Mouse (Mus musculus) kidney, postnatal 0 days (tissue): Measurements from ENCODE around the gene Cabin1. TPM values are rescaled to one million over a fixed set of nuclear protein-coding genes. Genes with fewer than 3 reads are reported as not detected.
A peak's percentile ranks its signal among the peaks of the same experiment; 100 is the strongest.

Experiments used
- ATAC-seq: fragments of 200-750 bp; cut with Nextera tagmentation; replicated peaks from 2 replicates; pipeline ENCODE4 v1.8.0; 2017; ENCODE audit warnings: low read depth, moderate number of reproducible peaks, moderate TSS enrichment, moderate library complexity; ENCODE audit not compliant: low FRiP score
- DNase-seq: peaks from one replicate; pipeline ENCODE4 v3.0.0-alpha.2; 2016; ENCODE audit warnings: low spot score
- H3K27ac ChIP-seq: fragments of 300-500 bp; sonication (generic); 2 replicates; pipeline ENCODE4 v1.5.1; 2014; ENCODE audit warnings: mild to moderate bottlenecking
- H3K27me3 ChIP-seq: fragments of 300-500 bp; sonication (generic); 2 replicates; pipeline ENCODE4 v1.6.1; 2014; ENCODE audit warnings: low read length, mixed read lengths; ENCODE audit not compliant: insufficient read depth
- H3K36me3 ChIP-seq: fragments of 300-500 bp; sonication (generic); 2 replicates; pipeline ENCODE4 v1.6.1; 2014; ENCODE audit warnings: low read length, mixed read lengths; ENCODE audit not compliant: insufficient read depth
- H3K4me1 ChIP-seq: fragments of 300-500 bp; sonication (generic); replicated peaks from 2 replicates; pipeline ENCODE4 v1.6.1; 2014; ENCODE audit warnings: antibody characterized with exemption, low read length, mixed read lengths; ENCODE audit not compliant: insufficient read depth
- H3K4me2 ChIP-seq: fragments of 300-500 bp; sonication (generic); 2 replicates; pipeline ENCODE4 v1.6.1; 2014; ENCODE audit warnings: mild to moderate bottlenecking, low read length, moderate library complexity, mixed read lengths
- H3K4me3 ChIP-seq: fragments of 300-500 bp; sonication (generic); replicated peaks from 2 replicates; pipeline ENCODE4 v1.5.1; 2014; ENCODE audit warnings: low read depth, low read length
- H3K9ac ChIP-seq: fragments of 300-500 bp; sonication (generic); 2 replicates; pipeline ENCODE4 v1.6.1; 2014; ENCODE audit warnings: low read depth, low read length
- H3K9me3 ChIP-seq: fragments of 300-500 bp; sonication (generic); replicated peaks from 2 replicates; pipeline ENCODE4 v1.6.1; 2016; ENCODE audit warnings: low read length, inconsistent platforms, mixed read lengths
- CTCF ChIP-seq: IDR thresholded peaks from 2 replicates; pipeline ENCODE4 v1.5.1; 2016; ENCODE audit warnings: antibody characterized with exemption, low read depth, mild to moderate bottlenecking, moderate library complexity
- WGBS: fragments of 180-500 bp; shearing (Covaris S2); extraction: QIAGEN DNeasy Blood & Tissue Kit; methylation state at CpG from one replicate; pipeline ENCODE4 v1.1.7; 2014; 5-methylcytosine and 5-hydroxymethylcytosine counted together
- polyA plus RNA-seq: library from polyadenylated mRNA; unstranded; fragments of >200 nt; fragmentation: Nextera tagmentation; extraction: Ambion mirVana; gene quantifications from 2 replicates; pipeline ENCODE4 v1.2.1, GENCODE M21; 2015

Gene Cabin1
- polyA plus RNA-seq: 20.5 and 24.0 TPM in 2 replicates

- peak within 1 kb of the TSS; percentile 87 for H3K4me3 ChIP-seq
- H3K4me2 ChIP-seq: peak within 1 kb of the TSS; percentile 88
- no peaks in the 10 kb centered on the region for H3K27me3 ChIP-seq
- peak; percentile 98 for ATAC-seq
- no peaks in the 10 kb centered on the region for H3K4me1 ChIP-seq
- TF ChIP-seq CTCF: no peak
- peak; percentile 97 for DNase-seq
- under 1% methylated on average over 61 of the region's 61 CpGs for WGBS
- no peaks in the 10 kb centered on the region for H3K36me3 ChIP-seq
- H3K27ac ChIP-seq: peak within 1 kb of the TSS; percentile 82
- H3K9ac ChIP-seq: peak within 1 kb of the TSS; percentile 90
- H3K9me3 ChIP-seq: no peaks in the 10 kb centered on the region
These were observed at the start of gene Cabin1 for GRCm38 (mm10) chr10:75763682-75764518. TSS of gene Cabin1 (minus strand) at chr10:75764341.

DNA sequence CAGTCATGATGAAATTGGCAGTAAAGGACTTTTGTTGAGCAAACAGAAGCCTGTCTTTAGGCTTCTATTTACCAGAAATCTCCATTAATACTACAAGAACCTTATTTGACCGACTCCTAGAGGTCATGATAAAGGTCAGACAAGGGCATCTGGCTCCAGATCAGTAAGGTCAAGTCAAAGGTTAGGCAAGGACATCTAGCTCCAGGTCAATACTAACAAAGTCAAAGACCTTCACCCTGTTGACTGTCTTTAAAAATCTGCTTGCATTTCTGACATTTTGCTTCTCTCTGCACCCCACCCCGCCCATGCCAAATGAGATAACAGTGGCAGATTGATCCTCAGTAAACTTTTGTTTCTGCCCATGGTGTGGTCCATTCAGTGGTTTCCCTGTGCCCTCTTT is 40.1 kb upstream of the Cabin1 start:
- Histone ChIP-seq H3K4me2 (no peak overlapping the region), H3K36me3 (no peaks in the 10 kb centered on the region), H3K4me3 (no peak overlapping the region), H3K9me3 (no peaks in the 10 kb centered on the region; the same call in 1 of the 2 replicates), H3K9ac (no peak overlapping the region), H3K4me1 (no peaks in the 10 kb centered on the region), H3K27me3 (no peaks in the 10 kb centered on the region), H3K27ac (no peak overlapping the region)
- ATAC-seq: no peak
- 65% methylated on average over 2 of the region's 2 CpGs for WGBS
- TF ChIP-seq CTCF: no peak
- no peak for DNase-seq

GRCm38 (mm10) chr10:75798176-75798696 is 34.1 kb upstream of the Cabin1 start, which contains the start of gene Gstt1:
TSS of gene Gstt1 (minus strand) at chr10:75798584.
- TF ChIP-seq CTCF: no peak
- DNase-seq: peak; percentile 33
- no peak for ATAC-seq
- no peaks in the 10 kb centered on the region for H3K36me3 ChIP-seq
- H3K4me1 ChIP-seq: no peaks in the 10 kb centered on the region; the same call in 1 of the 2 replicates
- WGBS: 3% methylated on average over 18 of the region's 18 CpGs
- H3K4me2 ChIP-seq: peak within 1 kb of the TSS; percentile 93
- no peaks in the 10 kb centered on the region for H3K9me3 ChIP-seq
- peak within 1 kb of the TSS; percentile 49 for H3K9ac ChIP-seq
- H3K27me3 ChIP-seq: no peaks in the 10 kb centered on the region
- peak within 1 kb of the TSS; percentile 45 for H3K4me3 ChIP-seq
- H3K27ac ChIP-seq: no peak within 1 kb of the TSS

GRCm38 (mm10) chr10:75797619-75798175 is 33.6 kb upstream of the Cabin1 start:
- H3K4me3 ChIP-seq: peak overlapping the region; percentile 45
- no peaks in the 10 kb centered on the region for H3K27me3 ChIP-seq
- ATAC-seq (no peak), DNase-seq (peak; percentile 50)
- H3K36me3 ChIP-seq: no peaks in the 10 kb centered on the region
- no peaks in the 10 kb centered on the region; the same call in 1 of the 2 replicates for H3K4me1 ChIP-seq
- 2% methylated on average over 12 of the region's 12 CpGs for WGBS
- H3K9me3 ChIP-seq: no peaks in the 10 kb centered on the region
- TF ChIP-seq CTCF: no peak
- H3K4me2 ChIP-seq: peak overlapping the region; percentile 93
- H3K9ac ChIP-seq: peak overlapping the region; percentile 49
- no peak overlapping the region for H3K27ac ChIP-seq

DNA sequence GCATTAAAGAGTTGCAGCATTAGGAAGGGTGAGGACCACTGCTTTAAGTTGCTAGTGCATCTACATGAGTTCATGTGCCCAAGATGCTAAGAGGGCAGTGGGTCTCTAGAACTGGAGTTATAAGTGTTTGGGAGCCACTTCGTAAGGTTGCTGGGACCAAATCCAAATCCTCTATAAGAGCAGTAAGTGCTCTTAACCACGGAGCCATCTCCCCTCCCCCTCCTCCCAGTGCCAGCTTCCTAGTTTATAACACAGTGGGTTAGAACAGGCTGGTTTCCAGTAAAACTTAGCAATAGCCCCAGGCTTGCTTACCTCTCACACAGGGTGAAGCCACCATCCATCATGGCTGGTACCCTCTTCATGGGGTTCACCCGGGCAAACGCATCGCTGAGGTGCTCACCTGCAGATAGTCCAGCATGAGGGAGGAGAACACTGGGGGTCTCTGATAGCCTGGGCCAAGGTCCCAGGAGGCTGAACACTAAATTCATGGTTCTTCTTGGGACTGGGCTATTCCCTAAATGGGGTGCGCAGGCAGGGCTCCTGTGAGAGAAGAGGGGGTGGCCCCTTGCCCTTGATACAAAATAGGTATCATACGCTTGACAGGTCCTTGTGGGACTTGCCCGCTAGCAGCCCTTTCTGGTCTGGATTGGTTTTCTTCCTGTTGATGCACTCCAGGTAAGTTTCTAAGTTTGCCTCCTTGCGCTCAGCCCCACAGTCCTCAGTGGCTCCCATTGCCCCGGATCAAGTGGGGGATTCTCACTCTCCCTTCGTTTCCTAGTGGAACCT is 32.8 kb upstream of the Cabin1 start:
- WGBS: 45% methylated on average over 11 of the region's 11 CpGs
- Histone ChIP-seq H3K36me3 (no peaks in the 10 kb centered on the region), H3K4me1 (no peaks in the 10 kb centered on the region; the same call in 1 of the 2 replicates), H3K9me3 (no peaks in the 10 kb centered on the region), H3K27me3 (no peaks in the 10 kb centered on the region), H3K4me2 (peak overlapping the region; percentile 93), H3K27ac (no peak overlapping the region), H3K9ac (peak overlapping the region; percentile 49), H3K4me3 (peak overlapping the region; percentile 45)
- ATAC-seq (no peak), DNase-seq (no peak)
- no peak for TF ChIP-seq CTCF
